Mouse (Mus musculus): ENCODE data around the gene Rora.

The Rora gene

GRCm38 (mm10) chr9:68888670-68889069 lies 235.1 kb downstream of the Rora start:
- CTCF ChIA-PET = no interaction called here

- CTCF ChIA-PET = no interaction called here
Measured at GRCm38 (mm10) chr9:68891431-68891830, 237.8 kb downstream of the Rora start.

GRCm38 (mm10) chr9:68892356-68892755 lies 238.8 kb downstream of the Rora start:
- CTCF ChIA-PET = no interaction called here

DNA sequence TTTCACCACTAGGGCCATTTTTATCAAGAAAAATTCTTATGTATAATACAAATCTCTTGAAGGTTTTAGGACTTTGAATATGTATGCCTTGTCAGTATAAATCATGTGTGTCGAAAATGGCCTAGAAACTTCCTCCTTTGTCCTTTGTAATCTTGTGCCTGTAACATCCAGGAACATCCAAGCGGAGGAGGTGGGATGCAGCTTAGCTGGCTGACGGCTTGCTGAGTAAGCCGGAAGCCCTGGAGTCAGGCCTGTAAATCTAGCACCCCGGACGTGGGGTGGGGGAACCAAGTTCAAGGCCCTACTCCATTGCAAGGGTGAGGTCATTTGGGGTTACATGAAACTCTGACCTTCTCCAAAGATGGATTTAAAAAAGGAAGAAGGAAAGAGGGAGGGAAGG lies 239.3 kb downstream of the Rora start:
- CTCF ChIA-PET = no interaction called here

DNA sequence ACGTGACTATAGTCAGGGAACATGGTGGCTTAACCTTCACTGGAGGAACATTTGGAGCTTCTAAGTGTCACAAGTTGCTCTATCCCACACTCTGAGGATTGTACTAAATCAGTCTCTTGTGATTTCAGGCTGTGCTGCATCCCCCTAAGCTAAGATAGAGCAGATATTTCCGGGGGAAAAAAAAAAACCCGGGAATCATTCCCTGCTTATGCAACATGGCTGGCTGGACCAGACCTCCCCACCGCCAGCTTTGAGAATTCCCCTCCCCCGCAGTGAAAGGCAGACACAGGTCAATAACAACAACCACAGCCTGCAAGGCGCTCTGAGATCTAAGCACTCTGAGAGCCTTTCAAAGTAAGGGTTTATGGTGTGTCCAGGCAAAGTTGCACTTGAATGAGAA lies 244.7 kb downstream of the Rora start:
- CTCF ChIA-PET = no interaction called here

DNA sequence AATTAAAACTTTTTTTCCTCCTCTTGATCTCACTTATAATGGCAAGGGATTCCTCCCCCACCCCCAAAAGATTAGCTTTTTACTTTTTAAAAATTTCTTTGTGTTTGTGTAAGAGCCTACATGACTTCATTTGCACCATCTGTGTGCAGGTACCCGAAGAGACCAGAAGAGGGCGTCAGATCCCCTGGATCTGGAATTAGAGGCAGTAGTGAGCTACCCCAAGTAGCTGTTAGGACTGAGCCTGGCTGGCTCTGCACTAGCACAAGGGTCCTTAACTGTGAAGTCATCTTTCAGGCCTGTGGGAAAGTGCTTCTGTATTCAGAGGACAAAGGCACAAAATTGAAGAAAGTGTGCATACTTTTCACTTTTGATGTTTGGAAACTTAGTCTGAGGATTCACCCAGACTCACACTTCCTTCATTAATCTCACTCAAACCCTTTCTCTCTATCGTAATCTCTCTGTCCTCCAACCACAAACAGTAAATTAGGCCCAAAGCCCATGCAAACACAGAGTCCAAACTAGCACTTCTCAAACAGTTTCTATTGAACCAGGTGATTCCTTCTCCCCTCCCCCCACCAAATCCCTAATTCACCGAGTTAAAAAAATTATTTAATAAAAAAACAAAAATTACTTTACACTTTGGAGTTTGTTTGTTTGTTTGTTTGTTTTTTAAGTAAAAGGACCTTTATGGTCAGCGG lies 246.1 kb downstream of the Rora start:
- CTCF ChIA-PET = no interaction called here

DNA sequence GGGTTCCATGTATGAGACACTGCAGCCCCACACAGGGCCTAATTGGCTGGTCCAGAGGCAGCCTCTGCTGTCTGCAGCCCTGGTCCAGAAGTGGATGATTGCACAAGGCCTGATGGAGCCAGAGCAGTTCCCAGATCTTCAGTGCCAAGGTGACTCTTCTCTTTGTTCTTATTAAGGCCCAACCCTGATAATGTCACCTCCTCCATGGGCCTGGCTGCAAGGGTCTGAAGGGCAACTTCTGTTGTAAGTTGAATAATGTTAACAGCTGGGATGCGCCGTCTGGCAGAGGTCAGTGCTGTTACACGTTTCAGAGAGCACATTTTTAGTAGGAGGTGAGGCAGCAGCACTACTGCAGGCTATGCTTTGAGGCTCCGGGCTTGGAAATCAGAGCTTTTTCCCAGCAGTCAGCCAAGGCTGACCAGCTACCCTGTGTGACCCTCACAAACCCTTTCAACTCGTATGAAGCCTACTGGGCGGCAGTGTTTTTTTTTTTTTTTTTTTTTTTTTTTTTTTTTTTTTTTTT lies 252.8 kb downstream of the Rora start:
- CTCF ChIA-PET = interaction anchor here (0.6 kb wide), 1 partner anchor 32 kb away, joined by 13 read pairs; no protein-coding TSS in a partner anchor

DNA sequence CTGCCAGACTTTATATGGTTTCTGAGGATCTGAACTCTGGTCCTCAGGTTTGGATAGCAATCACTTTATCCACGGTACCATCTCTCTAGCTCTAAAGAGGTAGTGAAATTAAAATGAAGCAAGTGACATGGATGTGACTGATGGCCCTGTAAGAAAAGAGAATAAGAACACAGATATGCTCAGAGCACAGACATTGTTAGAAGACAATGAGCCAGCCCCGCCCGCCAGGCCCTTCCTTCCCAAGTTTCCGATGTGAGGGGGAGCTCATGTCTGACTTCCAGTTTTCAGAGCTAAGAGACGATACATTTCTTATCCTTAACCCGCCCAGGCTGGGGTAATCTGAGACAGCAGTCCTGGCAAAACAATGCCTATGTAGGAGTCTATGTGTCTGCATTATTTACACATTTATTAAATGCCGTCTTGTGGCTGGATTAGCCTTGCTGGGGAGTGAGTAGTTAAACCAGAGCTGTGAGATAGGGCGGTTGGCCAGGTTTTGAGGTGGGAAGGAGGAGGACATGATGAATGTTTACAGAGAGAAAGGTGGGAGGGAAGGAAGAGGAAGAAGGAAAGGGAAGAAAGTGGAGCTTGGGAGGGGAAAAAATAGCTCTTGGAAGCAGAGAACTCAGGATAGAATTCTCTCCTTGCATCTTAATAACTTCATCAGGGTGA lies 259.0 kb downstream of the Rora start:
- CTCF ChIA-PET = no interaction called here

- CTCF ChIA-PET = interaction anchor here (0.6 kb wide), 1 partner anchor 235 kb away, joined by 3 read pairs; no protein-coding TSS in a partner anchor
Measured at GRCm38 (mm10) chr9:68913191-68913697, 259.7 kb downstream of the Rora start.

DNA sequence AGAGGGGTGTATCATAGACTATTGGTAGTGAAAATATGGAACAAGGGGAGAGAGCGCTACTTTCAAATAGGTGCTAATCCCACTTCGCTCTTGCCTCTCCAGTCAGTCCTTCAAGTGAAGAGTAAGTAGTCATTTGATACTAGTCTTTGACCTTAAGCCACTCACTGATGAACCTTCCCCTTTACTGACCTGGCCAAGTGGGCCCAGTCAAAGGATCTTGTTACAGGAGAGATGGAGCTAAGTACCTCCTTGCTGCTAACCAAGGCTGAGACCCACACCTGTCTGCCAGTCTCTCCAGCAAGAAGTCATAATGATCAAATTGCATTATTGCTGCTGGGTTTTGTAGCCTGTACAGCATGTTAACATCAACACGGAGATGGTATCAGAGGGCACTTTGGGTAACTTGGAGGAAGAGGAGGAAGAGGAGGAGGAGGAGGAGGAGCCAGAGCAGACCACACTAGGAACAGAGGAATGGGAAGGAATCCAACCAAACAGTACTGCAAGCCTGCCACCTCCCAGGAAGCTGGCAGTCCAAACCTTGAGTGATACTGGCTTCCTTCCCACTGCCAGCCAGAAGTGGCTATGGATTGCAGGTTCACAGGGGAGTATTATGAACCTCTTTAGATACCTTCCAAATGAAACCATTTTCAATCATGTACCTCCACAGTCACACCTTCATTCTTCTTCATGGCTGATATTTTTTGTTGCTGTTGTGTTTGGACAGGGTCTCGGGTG lies 261.1 kb downstream of the Rora start:
- CTCF ChIA-PET = interaction anchor here (0.6 kb wide), 1 partner anchor 42 kb away, joined by 3 read pairs; no protein-coding TSS in a partner anchor

- CTCF ChIA-PET = no interaction called here
Measured at GRCm38 (mm10) chr9:68916741-68917140, 263.2 kb downstream of the Rora start.

- CTCF ChIA-PET = interaction anchor here (0.6 kb wide), 1 partner anchor 493 kb away, joined by 5 read pairs; no protein-coding TSS in a partner anchor
Measured at GRCm38 (mm10) chr9:68923128-68923601, 269.6 kb downstream of the Rora start.

DNA sequence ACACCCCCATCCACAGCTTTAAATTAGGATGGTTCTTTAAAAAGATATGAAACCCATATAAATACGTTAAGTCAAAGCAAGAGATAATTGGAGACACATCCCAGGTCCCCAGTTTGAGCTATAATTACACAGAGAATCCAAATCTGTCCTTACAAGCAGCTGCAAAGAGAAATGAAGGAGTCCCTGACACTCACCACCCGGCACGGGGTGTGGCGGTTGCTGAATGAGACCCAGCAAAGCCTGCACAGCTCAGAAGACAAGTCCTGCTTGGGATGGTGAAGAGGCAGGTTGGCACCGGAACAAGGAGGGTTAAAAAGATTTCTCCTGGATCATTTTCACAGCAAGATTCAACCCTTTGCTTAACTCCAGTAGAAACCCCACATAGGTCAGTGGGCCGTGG lies 272.8 kb downstream of the Rora start:
- CTCF ChIA-PET = no interaction called here

GRCm38 (mm10) chr9:68933159-68933558 lies 279.6 kb downstream of the Rora start:
- CTCF ChIA-PET = interaction anchor here (0.6 kb wide), 1 partner anchor 369 kb away, joined by 16 read pairs; no protein-coding TSS in a partner anchor

DNA sequence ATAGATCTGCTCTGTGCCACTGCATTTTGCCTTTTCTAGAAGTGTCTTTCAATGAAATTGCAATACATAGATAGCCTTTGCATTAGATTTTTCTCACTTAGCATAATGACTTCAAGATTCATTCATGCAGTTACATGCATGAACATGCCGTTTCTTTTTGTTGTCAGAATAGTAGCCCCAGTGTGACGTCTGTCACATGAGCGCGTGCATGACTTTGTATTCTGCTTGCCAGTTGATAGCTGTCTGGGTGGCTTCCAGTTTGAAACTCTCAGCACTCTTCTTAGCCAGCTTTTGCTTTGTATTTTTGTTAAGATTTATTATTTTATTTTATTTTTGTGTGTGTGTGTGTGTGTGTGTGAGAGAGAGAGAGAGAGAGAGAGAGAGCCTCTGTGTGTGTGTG lies 280.7 kb downstream of the Rora start:
- CTCF ChIA-PET = no interaction called here

GRCm38 (mm10) chr9:68935611-68936010 lies 282.0 kb downstream of the Rora start:
- CTCF ChIA-PET = no interaction called here

GRCm38 (mm10) chr9:68941037-68941436 lies 287.5 kb downstream of the Rora start:
- CTCF ChIA-PET = no interaction called here

DNA sequence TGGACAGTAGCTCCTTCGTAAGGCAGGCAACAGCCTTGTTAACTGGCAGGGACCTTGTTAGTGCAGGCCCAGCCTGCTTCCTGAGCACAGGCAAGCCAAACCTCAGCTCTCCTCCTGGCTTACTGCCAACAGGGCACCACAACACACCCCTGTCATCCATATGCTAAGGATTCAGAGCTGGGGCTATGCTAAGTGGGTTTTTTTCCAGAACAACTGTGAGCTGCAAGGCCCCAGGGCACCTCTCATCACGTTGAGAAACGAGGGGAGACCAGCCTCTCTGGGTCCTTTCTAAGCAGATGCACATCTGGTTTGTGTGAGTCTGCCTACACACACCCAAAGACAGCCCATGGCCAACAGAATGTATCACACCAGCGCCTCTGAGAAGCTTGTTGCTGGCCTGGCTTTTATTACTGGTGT lies 289.0 kb downstream of the Rora start:
- CTCF ChIA-PET = no interaction called here

- CTCF ChIA-PET = no interaction called here
Measured at GRCm38 (mm10) chr9:68944026-68944425, 290.4 kb downstream of the Rora start.

DNA sequence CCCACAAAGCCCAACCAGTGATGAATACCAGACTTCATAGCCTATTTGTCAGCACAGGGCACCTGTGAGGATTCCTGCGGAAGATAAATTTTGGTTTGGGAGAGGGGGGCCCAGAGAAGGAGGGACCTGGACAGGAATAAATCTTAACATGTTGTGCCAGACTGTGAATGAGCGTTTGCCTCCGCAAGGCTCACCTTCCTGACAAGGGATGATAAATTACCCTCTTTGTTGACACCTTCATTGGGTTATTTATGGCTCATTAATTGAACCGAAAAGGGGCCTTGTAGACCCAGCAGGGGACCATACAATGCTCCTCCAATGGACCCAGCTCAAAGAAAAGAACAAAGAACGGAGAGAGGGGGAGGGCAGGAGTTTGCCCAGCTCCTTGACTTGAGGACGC lies 294.1 kb downstream of the Rora start:
- CTCF ChIA-PET = no interaction called here

GRCm38 (mm10) chr9:68948141-68948540 lies 294.6 kb downstream of the Rora start:
- CTCF ChIA-PET = no interaction called here
